Mouse (Mus musculus) limb, embryonic 14.5 days (tissue): ENCODE measurements around the gene Ngfr. TPM values are rescaled to one million over a fixed set of nuclear protein-coding genes. Genes with fewer than 3 reads are reported as not detected.
A peak's percentile ranks its signal among the peaks of the same experiment; 100 is the strongest.

Source experiments
- ATAC-seq: fragments of 200-750 bp; cut with Nextera tagmentation; 2 replicates; pipeline ENCODE4 v1.8.0; 2017; ENCODE audit warnings: low read depth, moderate number of reproducible peaks, moderate TSS enrichment; ENCODE audit not compliant: low FRiP score
- DNase-seq: peaks from one replicate; pipeline ENCODE4 v3.0.0-alpha.2; 2015; ENCODE audit warnings: low spot score
- H3K27ac ChIP-seq: fragments of 300-500 bp; sonication (generic); replicated peaks from 2 replicates; pipeline ENCODE4 v1.5.1; 2014; ENCODE audit warnings: low read depth, mild to moderate bottlenecking, low read length, moderate library complexity, mixed read lengths
- H3K27me3 ChIP-seq: fragments of 300-500 bp; sonication (generic); 2 replicates; pipeline ENCODE4 v1.6.1; 2014; ENCODE audit warnings: low read length, mixed read lengths; ENCODE audit not compliant: control insufficient read depth, insufficient read depth
- H3K36me3 ChIP-seq: fragments of 300-500 bp; sonication (generic); 2 replicates; pipeline ENCODE4 v1.6.1; 2014; ENCODE audit warnings: mild to moderate bottlenecking, low read length, moderate library complexity, mixed read lengths; ENCODE audit not compliant: control insufficient read depth, insufficient read depth
- H3K4me1 ChIP-seq: fragments of 300-500 bp; sonication (generic); 2 replicates; pipeline ENCODE4 v1.6.1; 2014; ENCODE audit warnings: antibody characterized with exemption, low read length, mixed read lengths; ENCODE audit not compliant: control insufficient read depth, insufficient read depth
- H3K4me2 ChIP-seq: fragments of 300-500 bp; sonication (generic); replicated peaks from 2 replicates; pipeline ENCODE4 v1.6.1; 2014; ENCODE audit warnings: low read depth, mild to moderate bottlenecking, low read length, moderate library complexity; ENCODE audit not compliant: severe bottlenecking
- H3K4me3 ChIP-seq: fragments of 300-500 bp; sonication (generic); replicated peaks from 2 replicates; pipeline ENCODE4 v1.5.1; 2014; ENCODE audit warnings: low read length
- H3K9ac ChIP-seq: fragments of 300-500 bp; sonication (generic); 2 replicates; pipeline ENCODE4 v1.6.1; 2014; ENCODE audit warnings: mild to moderate bottlenecking, low read depth, low read length, moderate library complexity; ENCODE audit not compliant: severe bottlenecking
- H3K9me3 ChIP-seq: fragments of 300-500 bp; sonication (generic); 2 replicates; pipeline ENCODE4 v1.6.1; 2016; ENCODE audit warnings: low read length; ENCODE audit not compliant: control insufficient read depth
- POLR2A ChIP-seq: fragments of 200-500 bp; IDR thresholded peaks from 2 replicates; pipeline ENCODE4 v1.8.0; 2012; ENCODE audit warnings: inconsistent platforms, mild to moderate bottlenecking, moderate library complexity, borderline replicate concordance; ENCODE audit not compliant: insufficient read depth, insufficient read length; ENCODE audit errors: extremely low read depth
- WGBS: fragments of 180-500 bp; shearing (Covaris S2); extraction: QIAGEN DNeasy Blood & Tissue Kit; methylation state at CpG from one replicate; pipeline ENCODE4 v1.1.7; 2014; 5-methylcytosine and 5-hydroxymethylcytosine counted together
- polyA plus RNA-seq, 2 experiments: library from polyadenylated mRNA; depleted of rRNA in 1 of 2; stranded (reverse) in 1 of 2; unstranded in 1 of 2; fragments of >200 nt; fragmentation: Nextera tagmentation in 1 of 2; extraction: Ambion mirVana in 1 of 2; gene quantifications; 2 replicates each; pipeline versions ENCODE4 v1.2.1 to v1.2.3; 2012 to 2014

Ngfr gene
- polyA plus RNA-seq, 2 experiments, result 32.3 to 52.7 TPM

GRCm38 (mm10) chr11:95555279-95555678, 32.3 kb downstream of the Ngfr start:
- peaks cover 16% of the 10 kb centered on the region for H3K4me1 ChIP-seq
- DNase-seq, result no peak
- no peak overlapping the region for H3K9ac ChIP-seq
- H3K27ac ChIP-seq, result 0 out of 2 replicates have a peak overlapping the region, but pooled peaks have one; percentile 19
- no peaks in the 10 kb centered on the region for H3K27me3 ChIP-seq
- 15% methylated on average over 8 of the region's 8 CpGs for WGBS
- peaks cover 7% of the 10 kb centered on the region; the same call in 1 of the 2 replicates for H3K9me3 ChIP-seq
- H3K4me2 ChIP-seq, result peak overlapping the region; percentile 10; the same call in 1 of the 2 replicates
- no peaks in the 10 kb centered on the region for H3K36me3 ChIP-seq
- no peak for TF ChIP-seq POLR2A
- no peak; the same call in 1 of the 2 replicates for ATAC-seq
- H3K4me3 ChIP-seq, result no peak overlapping the region

GRCm38 (mm10) chr11:95550301-95551021, 37.1 kb downstream of the Ngfr start:
- no peak overlapping the region for H3K9ac ChIP-seq
- WGBS, result 86% methylated on average over 12 of the region's 12 CpGs
- H3K4me1 ChIP-seq, result peaks cover 9% of the 10 kb centered on the region
- no peak for DNase-seq
- no peaks in the 10 kb centered on the region for H3K36me3 ChIP-seq
- H3K4me3 ChIP-seq, result no peak overlapping the region
- ATAC-seq, result no peak
- no peak for TF ChIP-seq POLR2A
- H3K4me2 ChIP-seq, result no peak overlapping the region
- H3K27me3 ChIP-seq, result no peaks in the 10 kb centered on the region
- no peak overlapping the region for H3K27ac ChIP-seq
- H3K9me3 ChIP-seq, result peaks cover 7% of the 10 kb centered on the region; the same call in 1 of the 2 replicates

GRCm38 (mm10) chr11:95546021-95546782, 41.3 kb downstream of the Ngfr start:
- TF ChIP-seq POLR2A, result no peak
- WGBS, result 62% methylated on average over 10 of the region's 10 CpGs

GRCm38 (mm10) chr11:95544546-95545327, 42.8 kb downstream of the Ngfr start:
- H3K4me3 ChIP-seq, result no peak overlapping the region
- no peaks in the 10 kb centered on the region for H3K27me3 ChIP-seq
- H3K9ac ChIP-seq, result no peak overlapping the region
- no peak for TF ChIP-seq POLR2A
- peaks cover 8% of the 10 kb centered on the region; the same call in 1 of the 2 replicates for H3K4me1 ChIP-seq
- no peaks in the 10 kb centered on the region for H3K9me3 ChIP-seq
- DNase-seq (no peak), ATAC-seq (no peak)
- H3K27ac ChIP-seq, result no peak overlapping the region
- WGBS, result 81% methylated on average over 8 of the region's 8 CpGs
- no peak overlapping the region for H3K4me2 ChIP-seq
- no peaks in the 10 kb centered on the region for H3K36me3 ChIP-seq

More at GRCm38 (mm10) chr11:95546021-95546782, 41.3 kb downstream of the Ngfr start:
- H3K9me3 ChIP-seq, result no peaks in the 10 kb centered on the region
- ATAC-seq (no peak), DNase-seq (no peak)
- H3K27ac ChIP-seq, result no peak overlapping the region
- no peaks in the 10 kb centered on the region for H3K27me3 ChIP-seq
- no peak overlapping the region for H3K4me3 ChIP-seq
- peaks cover 3% of the 10 kb centered on the region; the same call in 1 of the 2 replicates for H3K4me1 ChIP-seq
- H3K9ac ChIP-seq, result no peak overlapping the region
- H3K4me2 ChIP-seq, result no peak overlapping the region
- H3K36me3 ChIP-seq, result no peaks in the 10 kb centered on the region

GRCm38 (mm10) chr11:95540637-95541385, 46.7 kb downstream of the Ngfr start:
- H3K4me3 ChIP-seq, result no peak overlapping the region

More at GRCm38 (mm10) chr11:95540637-95541385, 46.7 kb downstream of the Ngfr start:
- no peaks in the 10 kb centered on the region for H3K36me3 ChIP-seq
- TF ChIP-seq POLR2A, result no peak
- H3K4me1 ChIP-seq, result peaks cover 12% of the 10 kb centered on the region; the same call in 1 of the 2 replicates
- H3K27ac ChIP-seq, result no peak overlapping the region
- DNase-seq (no peak), ATAC-seq (no peak)
- no peak overlapping the region for H3K4me2 ChIP-seq
- WGBS, result 20% methylated on average over 18 of the region's 18 CpGs
- H3K9ac ChIP-seq, result no peak overlapping the region
- H3K9me3 ChIP-seq, result no peaks in the 10 kb centered on the region
- H3K27me3 ChIP-seq, result no peaks in the 10 kb centered on the region
